Mouse (Mus musculus): ENCODE results near the gene Mmd. TPM values are rescaled to one million over a fixed set of nuclear protein-coding genes. Genes with fewer than 3 reads are reported as not detected.

Gene Mmd
- polyA plus RNA-seq, 1 experiment from 2014 or later = 21.3 TPM

DNA sequence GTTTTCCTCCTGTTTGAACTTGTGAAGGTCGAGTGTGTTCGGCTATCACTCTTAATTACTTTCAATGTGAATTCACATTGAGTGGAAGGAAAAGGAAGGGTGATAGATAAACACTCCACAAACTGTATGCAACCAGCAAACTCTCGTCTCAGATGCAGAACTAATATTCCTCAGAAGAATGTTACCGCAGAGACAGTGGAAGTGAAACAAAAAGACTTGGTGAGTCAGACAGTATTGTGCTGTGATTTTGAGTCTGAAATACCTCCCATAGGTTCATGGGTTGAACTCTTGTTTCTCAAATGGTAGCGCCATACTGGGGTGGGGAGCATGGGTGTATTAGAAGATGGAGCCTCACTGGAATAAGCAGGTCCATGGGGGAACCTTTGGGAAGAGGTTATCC lies 14.0 kb upstream of the Mmd start:
- no peak for TF ChIP-seq EP300 (optimal IDR thresholded peaks at IDR 0.05)
- TF ChIP-seq CTCF (IDR thresholded peaks at IDR 0.05; ENCODE audit: low read depth) = no peak
- no peaks in the 10 kb centered on the region for H3K9me3 ChIP-seq (ENCODE audit: control insufficient read depth, low read length)
- H3K4me3 ChIP-seq (ENCODE audit: low read depth, low read length) = no peak overlapping the region
- H3K27me3 ChIP-seq (ENCODE audit: control insufficient read depth, insufficient read depth, low read length) = no peaks in the 10 kb centered on the region
- H3K4me2 ChIP-seq (replicated peaks; ENCODE audit: low read depth) = no peak overlapping the region
- no peaks in the 10 kb centered on the region for H3K4me1 ChIP-seq (replicated peaks; ENCODE audit: control insufficient read depth, insufficient read depth)
- no peaks in the 10 kb centered on the region for H3K36me3 ChIP-seq (ENCODE audit: control insufficient read depth, insufficient read depth, low read length)
- ATAC-seq (ENCODE audit: low FRiP score, low TSS enrichment) (no peak), DNase-seq (ENCODE audit: low spot score) (no peak)
- WGBS = 74% methylated on average over 5 of the region's 5 CpGs
- no peak overlapping the region for H3K27ac ChIP-seq (replicated peaks)
- H3K9ac ChIP-seq (ENCODE audit: low read length) = no peak overlapping the region

DNA sequence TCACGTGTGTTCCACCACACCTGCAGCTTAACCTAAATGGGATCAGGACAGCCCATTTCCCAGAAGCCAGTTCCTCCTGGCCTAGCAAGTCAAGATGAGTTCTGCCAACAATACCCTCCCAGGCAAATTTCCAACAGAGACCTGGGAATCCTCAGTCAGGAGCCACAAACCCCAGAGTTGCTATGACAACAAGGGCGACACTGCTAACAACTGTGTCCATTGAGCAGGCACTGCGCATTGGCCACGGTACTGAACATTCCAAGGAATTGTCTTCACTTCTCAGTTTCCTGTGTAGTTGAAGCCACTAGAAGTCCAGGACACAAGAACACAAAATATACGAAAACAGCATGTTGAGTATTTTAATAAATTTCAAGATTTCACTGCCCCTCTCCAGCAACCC lies 11.6 kb upstream of the Mmd start:
- H3K27me3 ChIP-seq (ENCODE audit: control insufficient read depth, insufficient read depth, low read length) = no peaks in the 10 kb centered on the region
- TF ChIP-seq CTCF (IDR thresholded peaks at IDR 0.05; ENCODE audit: low read depth) (no peak), EP300 (optimal IDR thresholded peaks at IDR 0.05) (no peak)
- no peak overlapping the region for H3K4me2 ChIP-seq (replicated peaks; ENCODE audit: low read depth)
- H3K9ac ChIP-seq (ENCODE audit: low read length) = no peak overlapping the region
- no peak overlapping the region for H3K27ac ChIP-seq (replicated peaks)
- WGBS = 82% methylated on average over 5 of the region's 5 CpGs
- H3K9me3 ChIP-seq (ENCODE audit: control insufficient read depth, low read length) = no peaks in the 10 kb centered on the region
- H3K36me3 ChIP-seq (ENCODE audit: control insufficient read depth, insufficient read depth, low read length) = no peaks in the 10 kb centered on the region
- DNase-seq (ENCODE audit: low spot score) = no peak
- H3K4me3 ChIP-seq (ENCODE audit: low read depth, low read length) = no peak overlapping the region
- H3K4me1 ChIP-seq (replicated peaks; ENCODE audit: control insufficient read depth, insufficient read depth) = no peaks in the 10 kb centered on the region
- no peak for ATAC-seq (ENCODE audit: low FRiP score, low TSS enrichment)

DNA sequence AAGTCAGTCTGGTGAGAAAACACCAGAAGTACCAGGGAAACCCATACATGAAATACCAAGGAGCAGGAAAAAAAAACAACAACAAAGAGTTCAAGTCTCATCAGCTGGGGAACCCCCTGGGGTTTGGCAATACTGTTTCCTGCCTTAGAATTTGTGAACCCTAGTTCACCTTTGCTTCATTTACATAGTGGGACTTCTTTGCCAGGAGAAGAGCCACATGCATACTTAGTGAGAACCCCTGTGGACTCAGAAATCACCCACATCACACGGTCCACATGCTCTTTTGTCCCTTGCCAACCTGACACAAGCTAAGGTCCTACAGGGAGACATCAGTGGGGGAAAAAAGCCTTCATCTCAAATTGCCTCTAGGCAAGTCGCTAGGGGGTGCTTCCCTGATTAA lies 10.6 kb upstream of the Mmd start:
- DNase-seq (ENCODE audit: low spot score) (no peak), ATAC-seq (ENCODE audit: low FRiP score, low TSS enrichment) (no peak)
- Histone ChIP-seq H3K4me2 (replicated peaks; ENCODE audit: low read depth) (no peak overlapping the region), H3K9ac (ENCODE audit: low read length) (no peak overlapping the region), H3K9me3 (ENCODE audit: control insufficient read depth, low read length) (no peaks in the 10 kb centered on the region), H3K27ac (replicated peaks) (no peak overlapping the region), H3K4me1 (replicated peaks; ENCODE audit: control insufficient read depth, insufficient read depth) (no peaks in the 10 kb centered on the region), H3K4me3 (ENCODE audit: low read depth, low read length) (no peak overlapping the region), H3K36me3 (ENCODE audit: control insufficient read depth, insufficient read depth, low read length) (no peaks in the 10 kb centered on the region), H3K27me3 (ENCODE audit: control insufficient read depth, insufficient read depth, low read length) (no peaks in the 10 kb centered on the region)
- WGBS = 34% methylated on average over 2 of the region's 2 CpGs
- TF ChIP-seq EP300 (optimal IDR thresholded peaks at IDR 0.05) = no peak
- TF ChIP-seq CTCF (IDR thresholded peaks at IDR 0.05; ENCODE audit: low read depth) = no peak

DNA sequence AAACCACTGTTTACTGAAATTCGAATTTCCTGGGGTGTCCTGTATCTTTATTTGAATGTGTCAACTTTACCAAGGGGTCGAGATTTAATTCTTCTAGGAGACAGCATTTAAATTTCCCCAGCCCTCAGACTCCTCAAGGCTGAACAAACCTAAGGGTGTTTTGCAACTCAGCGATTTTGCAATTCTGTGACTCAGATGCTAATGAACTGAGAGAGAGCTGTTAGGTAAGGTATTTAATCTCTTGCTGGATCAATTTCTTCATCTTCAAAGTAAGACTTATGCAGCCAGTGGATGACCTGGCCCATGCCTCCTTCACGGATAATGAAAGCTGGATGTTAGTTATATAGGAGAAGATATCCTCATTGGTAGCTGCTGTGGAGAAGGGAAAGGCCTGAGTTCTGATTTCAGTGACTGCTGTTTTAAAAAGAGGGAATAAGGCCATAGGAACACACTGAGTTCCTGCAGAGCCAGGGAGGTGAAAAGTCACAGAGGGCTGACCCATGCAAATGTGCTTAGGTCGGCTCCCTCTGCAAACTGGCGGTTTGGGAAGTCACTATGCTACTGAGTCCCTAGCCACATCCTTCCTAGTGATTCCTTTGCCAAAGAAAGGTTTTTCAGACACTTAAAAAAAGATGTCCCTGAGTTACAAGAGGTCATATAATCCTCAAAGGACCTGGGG lies 8.5 kb upstream of the Mmd start:
- no peak overlapping the region for H3K4me3 ChIP-seq (ENCODE audit: low read depth, low read length)
- no peaks in the 10 kb centered on the region for H3K27me3 ChIP-seq (ENCODE audit: control insufficient read depth, insufficient read depth, low read length)
- no peak overlapping the region for H3K27ac ChIP-seq (replicated peaks)
- no peaks in the 10 kb centered on the region for H3K36me3 ChIP-seq (ENCODE audit: control insufficient read depth, insufficient read depth, low read length)
- ATAC-seq (ENCODE audit: low FRiP score, low TSS enrichment) (no peak), DNase-seq (ENCODE audit: low spot score) (no peak)
- H3K4me1 ChIP-seq (replicated peaks; ENCODE audit: control insufficient read depth, insufficient read depth) = no peaks in the 10 kb centered on the region
- no peaks in the 10 kb centered on the region for H3K9me3 ChIP-seq (ENCODE audit: control insufficient read depth, low read length)
- H3K4me2 ChIP-seq (replicated peaks; ENCODE audit: low read depth) = no peak overlapping the region
- 24% methylated on average over 6 of the region's 6 CpGs for WGBS
- no peak overlapping the region for H3K9ac ChIP-seq (ENCODE audit: low read length)
- no peak for TF ChIP-seq CTCF (IDR thresholded peaks at IDR 0.05; ENCODE audit: low read depth)
- TF ChIP-seq EP300 (optimal IDR thresholded peaks at IDR 0.05) = no peak

DNA sequence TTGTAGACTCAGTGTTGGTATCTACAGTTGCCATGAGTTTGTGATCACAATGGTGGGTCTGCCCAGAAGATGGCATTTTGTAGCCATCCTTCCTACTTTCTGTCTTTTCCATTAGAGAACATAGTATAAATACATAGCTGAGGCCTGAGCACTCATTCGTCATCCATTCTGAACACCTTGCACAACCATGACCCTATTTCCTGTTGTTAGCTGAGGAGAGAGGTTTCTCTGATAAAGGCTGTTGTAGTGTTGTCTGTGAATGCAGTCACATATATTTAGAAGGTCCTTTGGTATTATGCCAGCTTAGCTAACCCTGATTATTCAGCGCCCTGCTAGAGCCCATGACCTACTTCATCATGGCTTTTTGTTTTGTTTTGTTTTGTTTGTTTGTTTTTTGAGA lies 7.4 kb upstream of the Mmd start:
- WGBS = 82% methylated on average over 2 of the region's 2 CpGs
- TF ChIP-seq CTCF (IDR thresholded peaks at IDR 0.05; ENCODE audit: low read depth) = no peak
- TF ChIP-seq EP300 (optimal IDR thresholded peaks at IDR 0.05) = no peak
- no peaks in the 10 kb centered on the region for H3K4me1 ChIP-seq (replicated peaks; ENCODE audit: control insufficient read depth, insufficient read depth)

DNA sequence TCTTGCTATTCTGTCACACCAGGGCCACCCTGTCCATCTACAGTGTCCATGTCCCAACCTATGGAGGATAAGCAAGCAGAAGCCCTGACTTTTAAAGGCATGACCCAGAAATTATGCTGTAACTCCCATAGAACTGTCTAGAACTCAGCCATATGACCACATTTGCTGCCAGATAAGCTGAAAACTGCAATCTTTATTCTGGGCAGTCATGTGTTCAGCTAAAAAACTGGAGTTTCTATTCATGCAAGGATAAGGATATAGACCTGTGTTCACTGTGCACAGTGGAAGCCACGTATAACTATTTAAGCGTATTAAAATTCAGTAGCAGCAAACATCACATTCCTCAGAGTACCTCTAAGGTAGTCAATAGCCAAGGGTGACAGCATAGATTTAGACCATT lies 6.0 kb upstream of the Mmd start:
- H3K9me3 ChIP-seq (ENCODE audit: control insufficient read depth, low read length) = no peaks in the 10 kb centered on the region
- H3K27ac ChIP-seq (replicated peaks) = no peak overlapping the region
- no peak overlapping the region for H3K9ac ChIP-seq (ENCODE audit: low read length)
- H3K4me1 ChIP-seq (replicated peaks; ENCODE audit: control insufficient read depth, insufficient read depth) = no peaks in the 10 kb centered on the region
- DNase-seq (ENCODE audit: low spot score) = no peak
- no peak overlapping the region for H3K4me2 ChIP-seq (replicated peaks; ENCODE audit: low read depth)
- no peak for ATAC-seq (ENCODE audit: low FRiP score, low TSS enrichment)
- TF ChIP-seq CTCF (IDR thresholded peaks at IDR 0.05; ENCODE audit: low read depth) = no peak
- no peak for TF ChIP-seq EP300 (optimal IDR thresholded peaks at IDR 0.05)
- H3K4me3 ChIP-seq (ENCODE audit: low read depth, low read length) = no peak overlapping the region
- 100% methylated on average over 2 of the region's 2 CpGs for WGBS
- no peaks in the 10 kb centered on the region for H3K36me3 ChIP-seq (ENCODE audit: control insufficient read depth, insufficient read depth, low read length)
- no peaks in the 10 kb centered on the region for H3K27me3 ChIP-seq (ENCODE audit: control insufficient read depth, insufficient read depth, low read length)

More for the DNA sequence above, 7.4 kb upstream of the Mmd start:
- no peaks in the 10 kb centered on the region for H3K27me3 ChIP-seq (ENCODE audit: control insufficient read depth, insufficient read depth, low read length)
- no peak overlapping the region for H3K4me3 ChIP-seq (ENCODE audit: low read depth, low read length)
- ATAC-seq (ENCODE audit: low FRiP score, low TSS enrichment) = no peak
- H3K9me3 ChIP-seq (ENCODE audit: control insufficient read depth, low read length) = no peaks in the 10 kb centered on the region
- DNase-seq (ENCODE audit: low spot score) = no peak
- no peak overlapping the region for H3K9ac ChIP-seq (ENCODE audit: low read length)
- no peaks in the 10 kb centered on the region for H3K36me3 ChIP-seq (ENCODE audit: control insufficient read depth, insufficient read depth, low read length)
- no peak overlapping the region for H3K27ac ChIP-seq (replicated peaks)
- H3K4me2 ChIP-seq (replicated peaks; ENCODE audit: low read depth) = no peak overlapping the region

Data from stomach, postnatal 0 days (tissue).